Mouse (Mus musculus): ENCODE measurements at regions not wholly inside any gene's neighbourhood (a gene's known extent, or its start where the extent isn't known, plus 50 kb on each side); places are given as distances from the start of the nearest gene placed in this dataset.

DNA sequence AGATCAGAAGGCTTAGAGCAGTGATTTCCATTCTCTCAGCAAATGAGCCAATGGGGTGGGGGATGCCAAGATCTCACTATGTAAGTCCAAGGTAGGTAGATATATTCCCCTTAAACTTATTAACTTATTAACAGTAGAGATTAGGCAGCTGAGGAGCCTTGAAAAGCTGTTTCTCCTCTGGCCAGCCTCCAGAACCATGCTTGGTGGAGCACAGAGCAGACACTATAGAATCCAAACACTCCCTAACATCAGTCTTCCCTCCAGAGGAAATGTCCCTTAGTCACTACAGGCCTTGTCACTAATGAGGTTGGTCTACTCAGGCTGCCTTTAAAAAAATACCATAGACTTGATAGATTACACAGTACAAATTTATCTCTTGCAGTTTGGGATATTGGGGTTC, 152.8 kb upstream of the Usp24 start:
- no peak for DNase-seq (ENCODE audit: low spot score in 2 of 2)

DNA sequence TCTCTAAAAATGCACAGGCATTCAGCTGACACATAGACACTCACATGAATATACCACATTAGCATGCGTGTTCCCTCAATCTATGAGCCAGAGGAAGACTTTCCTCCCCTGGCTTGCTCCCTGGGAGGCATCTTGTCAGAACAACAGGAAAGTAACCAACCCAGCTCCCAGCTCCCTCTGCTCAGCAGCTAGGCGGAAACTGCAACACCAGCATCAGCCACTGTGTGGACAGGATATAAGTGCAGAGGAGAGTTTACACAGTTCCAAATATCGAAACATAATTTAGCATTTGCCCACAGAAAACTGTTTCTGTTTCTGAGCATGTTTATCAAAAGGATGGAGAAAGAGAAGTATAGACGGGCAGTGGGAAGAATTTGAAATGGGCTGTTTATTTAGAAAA, 148.3 kb upstream of the Usp24 start:
- DNase-seq (ENCODE audit: low spot score in 2 of 2), result no peak

DNA sequence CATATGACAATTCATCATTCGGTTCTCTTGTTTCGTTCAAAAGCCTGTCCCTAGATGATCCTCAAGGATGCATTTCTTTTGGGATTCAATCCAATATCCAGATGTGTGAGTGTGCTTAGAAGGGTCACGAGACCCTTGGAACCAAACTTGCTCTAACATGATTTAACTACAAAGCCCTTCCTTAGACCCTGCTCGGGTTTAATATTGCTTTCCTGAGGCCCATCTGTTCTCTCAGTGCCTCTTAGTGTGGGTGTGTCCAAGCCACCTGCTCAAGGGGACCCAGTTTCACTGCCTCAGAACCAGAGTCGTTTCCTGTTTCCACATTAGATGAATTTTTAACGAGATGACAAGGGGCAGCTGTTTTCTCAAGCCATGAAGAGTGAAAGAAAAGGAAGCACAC, 147.3 kb upstream of the Usp24 start:
- no peak for DNase-seq (ENCODE audit: low spot score in 2 of 2)

DNA sequence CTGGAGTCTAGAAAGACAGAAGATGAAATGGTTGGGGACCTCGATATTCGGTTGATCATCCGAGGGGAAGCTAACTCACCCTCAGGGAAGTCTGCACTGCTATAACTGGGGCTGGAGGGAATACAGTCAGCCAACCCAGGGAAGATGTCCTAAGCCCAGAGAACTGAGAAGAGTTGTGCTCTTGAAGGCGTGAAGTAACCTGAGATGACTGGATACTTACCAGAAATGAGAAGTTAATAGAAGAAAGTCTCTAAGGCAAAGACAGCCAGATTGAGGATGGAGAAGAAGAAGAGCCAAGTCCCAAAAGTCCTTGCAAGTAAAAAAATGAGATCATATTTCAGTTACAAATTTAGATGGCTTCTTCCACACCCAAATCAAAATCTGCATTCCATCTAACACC, 146.5 kb upstream of the Usp24 start:
- no peak for DNase-seq (ENCODE audit: low spot score in 2 of 2)

DNA sequence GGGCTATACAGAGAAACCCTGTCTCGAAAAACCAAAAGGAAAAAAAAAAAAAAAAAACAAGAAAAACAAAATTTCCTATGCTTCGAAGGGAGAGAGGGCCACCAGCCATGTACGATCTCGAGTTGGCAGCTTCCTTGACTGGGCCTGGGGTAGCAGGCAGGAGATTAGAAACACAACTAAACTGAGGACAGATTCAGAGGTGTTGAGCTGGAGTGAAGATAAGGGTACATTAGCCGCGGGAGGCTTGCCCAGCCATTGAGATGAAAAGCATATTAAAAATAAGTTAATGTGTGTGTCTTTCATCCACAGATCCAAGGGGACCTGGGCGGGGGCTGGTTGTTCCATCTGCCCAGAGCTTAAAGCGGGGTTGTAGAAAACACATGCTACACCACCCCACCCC, 145.3 kb upstream of the Usp24 start:
- no peak for DNase-seq (ENCODE audit: low spot score in 2 of 2)

DNA sequence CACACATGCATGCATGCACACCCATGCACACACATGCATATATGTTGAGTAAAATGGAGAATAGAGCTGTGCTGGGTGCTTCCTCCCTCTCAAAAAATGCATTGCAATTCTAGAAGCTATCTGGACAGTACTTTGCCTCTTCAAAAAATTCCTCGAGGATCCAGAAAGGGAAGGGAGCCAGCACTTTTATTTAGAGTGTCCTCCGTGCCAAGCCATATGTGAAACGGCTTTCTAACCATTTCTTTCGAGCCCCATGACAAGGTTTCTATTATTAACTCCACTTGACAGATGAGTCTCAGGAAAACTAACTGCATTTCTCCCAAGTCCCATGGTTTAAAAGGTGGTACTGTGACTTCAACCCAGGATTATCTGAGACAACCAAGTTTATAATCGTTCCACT, 140.7 kb upstream of the Usp24 start:
- DNase-seq (ENCODE audit: low spot score in 2 of 2), result no peak

DNA sequence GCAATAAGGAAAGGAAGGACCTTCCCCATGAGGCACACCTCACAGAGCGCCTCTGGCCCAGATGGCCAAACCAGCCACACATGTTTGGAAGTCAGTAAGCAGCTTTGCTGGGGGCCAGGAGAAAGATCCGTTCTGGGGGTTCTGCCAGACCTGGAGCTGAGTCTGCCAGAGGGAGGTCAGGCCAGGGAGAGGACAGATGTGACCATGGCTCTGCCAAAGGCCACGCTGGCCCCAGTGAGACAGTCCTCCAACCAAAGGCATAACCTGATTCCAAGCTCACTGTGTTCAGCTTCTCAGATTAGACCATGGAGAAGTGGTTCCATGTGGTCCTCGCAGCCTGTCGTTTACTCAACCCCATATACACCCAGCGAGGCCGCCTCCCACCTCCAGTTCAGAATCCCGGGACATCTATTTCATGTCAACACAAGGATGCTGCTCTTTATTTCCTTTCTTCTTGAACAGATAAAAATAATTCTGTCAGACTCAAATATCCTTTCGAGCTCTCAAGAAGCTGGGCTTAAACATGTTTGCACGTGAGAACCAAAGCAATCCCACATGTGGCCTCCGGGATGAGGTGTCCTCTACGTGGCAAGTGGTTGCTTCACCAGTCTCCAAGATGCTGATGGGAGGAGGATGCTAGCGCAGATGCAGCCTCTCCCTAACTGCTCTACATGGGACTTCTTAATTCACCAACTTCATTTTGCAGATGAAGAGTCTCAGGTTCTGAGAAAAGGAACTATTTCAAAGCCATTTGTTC, 130.1 kb upstream of the Usp24 start:
- DNase-seq (ENCODE audit: low spot score in 2 of 2), result no peak

DNA sequence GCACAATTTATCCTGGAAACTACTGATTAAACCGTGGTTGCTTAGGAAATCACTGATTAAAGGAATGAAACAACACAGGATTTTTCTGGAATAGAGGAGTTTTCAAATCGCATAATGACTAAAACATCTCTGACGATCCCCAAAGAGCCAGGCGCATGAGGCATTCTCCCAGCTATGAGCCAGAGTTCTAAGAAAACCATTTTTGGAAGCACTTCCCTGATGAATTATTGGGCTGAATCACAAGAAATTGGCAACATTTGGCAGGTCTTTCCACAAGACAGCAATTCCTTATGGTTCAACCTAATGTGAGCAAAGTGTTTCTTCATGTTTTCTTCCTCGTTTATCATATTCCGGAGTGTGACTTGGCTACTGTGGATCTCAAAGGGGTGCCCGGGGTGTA, 129.3 kb upstream of the Usp24 start:
- no peak for DNase-seq (ENCODE audit: low spot score in 2 of 2)

DNA sequence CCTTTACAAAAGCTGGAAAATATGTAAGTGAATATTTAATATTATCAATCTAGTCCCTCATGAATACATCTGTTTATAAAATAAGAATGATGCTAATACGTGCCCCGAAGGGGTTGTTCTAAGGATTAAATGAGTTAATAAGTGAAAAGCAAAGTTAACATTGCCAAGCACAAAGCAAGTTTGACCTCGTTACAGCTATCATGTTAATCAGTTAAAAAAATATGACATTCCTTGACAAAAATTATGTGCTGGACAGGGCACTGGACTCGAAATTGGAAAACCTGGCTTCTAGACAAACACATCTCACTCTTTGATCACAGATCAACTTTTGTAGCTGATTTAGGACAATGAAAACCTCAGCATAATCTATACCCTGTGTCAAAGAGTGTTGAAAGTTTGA, 125.8 kb upstream of the Usp24 start:
- no peak for DNase-seq (ENCODE audit: low spot score in 2 of 2)

DNA sequence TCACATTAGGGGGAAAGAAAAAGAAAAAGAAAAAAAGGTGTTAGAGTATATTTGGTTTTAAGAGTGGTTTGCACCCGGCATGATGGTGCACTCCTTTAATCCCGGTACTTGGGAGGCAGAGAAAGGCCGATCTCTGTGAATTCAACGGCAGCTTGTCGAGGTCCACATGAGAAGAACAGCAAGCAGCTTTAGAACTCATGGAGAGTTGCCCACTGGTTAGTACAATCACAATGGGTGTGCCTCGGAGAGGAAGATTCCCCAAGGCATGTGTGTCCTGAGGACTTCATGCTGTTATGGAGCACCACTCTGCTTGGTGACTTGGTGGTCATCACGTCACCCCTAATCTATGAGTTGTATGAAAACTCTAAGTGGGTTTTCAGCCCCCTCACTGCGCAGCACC, 124.7 kb upstream of the Usp24 start:
- DNase-seq (ENCODE audit: low spot score in 2 of 2), result no peak

DNA sequence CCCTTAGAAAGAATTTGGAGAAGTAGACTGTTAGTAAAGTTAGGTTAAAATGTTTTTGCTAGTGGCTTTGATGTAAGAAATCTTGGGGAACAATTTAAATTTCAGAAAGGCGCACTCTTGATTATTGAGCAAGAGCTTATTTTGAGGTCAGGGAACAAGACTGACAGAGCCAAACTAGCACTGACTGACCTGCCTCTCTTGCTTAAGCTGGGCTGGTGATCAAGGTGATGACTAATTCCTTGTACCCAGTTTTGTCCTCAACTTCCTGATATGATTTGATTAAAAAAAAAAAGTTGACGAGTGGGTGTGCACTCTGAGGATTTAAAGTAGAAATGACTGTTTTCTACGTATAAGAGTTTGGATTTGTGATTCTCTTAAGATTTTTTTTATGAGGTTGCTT, 124.2 kb upstream of the Usp24 start:
- DNase-seq (ENCODE audit: low spot score in 2 of 2), result no peak

DNA sequence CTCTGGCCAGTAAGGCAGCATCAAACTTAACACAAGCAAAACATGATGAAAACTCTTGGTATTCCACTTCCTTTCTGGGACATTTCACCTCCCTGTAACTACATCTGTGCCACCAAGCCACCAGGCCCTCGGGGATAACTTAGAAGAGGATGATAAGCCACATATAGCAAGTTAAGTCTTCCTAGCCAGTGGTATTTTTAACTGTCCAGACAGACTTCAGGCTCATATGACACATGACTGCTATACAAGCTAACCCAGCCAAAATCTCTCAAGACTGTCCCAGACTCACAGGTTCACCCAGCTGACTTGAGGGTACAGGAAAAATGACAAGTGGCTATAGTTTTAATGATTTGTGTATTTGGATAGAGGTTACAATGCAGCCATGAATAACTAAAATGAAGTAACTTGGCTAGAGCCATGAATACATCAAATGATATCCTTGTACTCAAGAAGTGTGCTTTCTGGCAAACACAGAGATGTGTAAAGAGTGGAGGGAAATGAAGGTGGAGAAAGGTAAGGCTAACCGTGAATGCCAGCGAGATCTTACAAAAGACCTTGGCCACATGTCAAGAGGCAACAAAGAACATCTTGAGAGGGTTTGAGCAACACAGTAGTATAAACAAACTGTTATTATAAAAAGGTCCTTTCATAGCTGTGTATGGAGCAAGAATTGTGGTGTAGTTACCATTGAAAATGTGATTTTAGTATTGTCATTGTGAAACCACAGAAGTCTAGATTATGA, 122.6 kb upstream of the Usp24 start:
- DNase-seq (ENCODE audit: low spot score in 2 of 2), result no peak

DNA sequence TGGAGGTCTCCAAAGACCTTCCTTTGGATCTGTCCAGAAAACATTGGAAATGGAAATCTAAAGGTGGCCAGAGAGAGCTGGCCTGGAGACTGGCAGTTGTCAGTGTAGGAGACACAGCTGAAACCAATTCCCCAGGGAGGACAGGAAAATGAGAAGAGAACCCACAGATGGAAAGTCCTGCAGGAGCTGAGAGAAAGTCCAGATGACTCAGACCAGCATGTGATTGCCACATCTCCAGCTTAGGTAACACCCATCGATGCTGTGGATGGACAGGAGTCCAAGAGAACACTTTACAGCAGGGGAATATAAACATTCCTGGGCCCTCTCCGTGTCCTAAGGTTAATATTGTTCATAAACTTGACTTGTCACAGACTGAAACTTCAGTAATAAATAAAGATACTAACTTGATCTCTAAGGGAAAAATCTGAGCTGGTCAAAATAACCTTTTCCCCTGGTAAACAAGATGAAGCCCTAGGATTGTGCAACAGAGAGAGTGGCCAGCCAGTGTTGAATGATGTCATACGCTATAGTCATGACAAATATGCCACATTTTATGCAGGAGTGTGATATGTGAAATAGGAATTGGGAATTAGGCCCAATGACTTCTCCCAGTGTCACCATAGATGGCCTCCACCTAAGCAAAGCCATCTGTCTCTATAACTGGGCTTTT, 120.4 kb upstream of the Usp24 start:
- no peak for DNase-seq (ENCODE audit: low spot score in 2 of 2)

DNA sequence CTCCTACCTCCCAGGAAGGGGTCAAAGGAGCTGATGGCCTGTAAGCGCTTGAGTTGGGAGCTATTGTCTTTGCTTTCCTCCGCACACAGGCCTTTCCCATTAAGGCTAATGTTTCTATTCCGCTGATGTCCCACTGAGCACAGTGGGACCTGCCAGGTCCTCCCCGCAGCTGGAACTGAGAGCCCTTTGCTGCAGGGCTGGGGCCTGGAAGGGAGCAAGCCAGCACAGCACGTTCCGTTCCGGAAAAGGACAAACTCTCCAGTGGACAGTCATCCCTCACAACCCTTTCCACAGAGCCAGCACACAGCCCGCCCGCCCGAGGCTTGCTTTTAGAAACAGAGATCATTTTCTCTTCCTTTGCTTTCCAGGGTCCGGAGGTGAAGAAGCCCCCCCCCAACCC, 116.2 kb upstream of the Usp24 start:
- DNase-seq (ENCODE audit: low spot score in 2 of 2), result no peak

DNA sequence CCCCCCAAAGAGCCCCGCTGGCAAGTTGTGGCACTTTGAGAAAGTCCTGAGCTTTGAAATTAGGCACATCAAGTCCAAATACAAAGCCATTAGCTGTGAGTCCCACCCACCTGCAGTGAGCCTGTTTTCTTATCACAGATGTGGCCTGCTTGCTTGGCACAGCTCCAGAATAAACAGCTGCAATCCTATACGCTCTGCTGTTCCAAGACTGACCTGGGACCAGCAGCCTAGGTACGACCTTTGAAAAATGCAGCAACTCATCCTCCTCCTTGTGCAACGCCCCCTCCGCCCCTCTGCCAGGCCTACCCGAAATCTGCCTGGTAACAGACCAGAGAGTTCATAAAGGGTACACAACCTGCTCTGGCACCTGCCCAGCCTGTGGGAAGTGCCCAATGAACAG, 115.8 kb upstream of the Usp24 start:
- DNase-seq (ENCODE audit: low spot score in 2 of 2), result no peak

DNA sequence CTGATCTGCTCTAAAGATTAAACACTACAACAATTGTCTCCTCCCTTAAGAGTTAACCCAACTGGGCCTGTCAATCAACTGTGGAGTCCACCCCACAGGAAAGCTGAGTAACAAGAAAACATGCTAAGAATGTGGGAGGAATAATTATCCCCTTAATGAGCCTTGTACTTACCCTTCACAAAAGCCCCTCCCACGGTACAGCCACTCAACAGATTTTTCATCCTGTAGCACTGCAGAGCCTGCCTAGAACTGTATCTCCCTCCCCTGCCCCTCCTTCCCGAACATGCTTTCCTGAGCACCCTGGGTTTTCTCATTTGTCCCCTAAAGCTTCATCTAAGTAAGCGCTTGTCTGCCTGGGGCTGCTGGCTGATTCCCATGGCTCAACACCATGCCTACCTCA, 113.5 kb upstream of the Usp24 start:
- no peak for DNase-seq (ENCODE audit: low spot score in 2 of 2)

DNA sequence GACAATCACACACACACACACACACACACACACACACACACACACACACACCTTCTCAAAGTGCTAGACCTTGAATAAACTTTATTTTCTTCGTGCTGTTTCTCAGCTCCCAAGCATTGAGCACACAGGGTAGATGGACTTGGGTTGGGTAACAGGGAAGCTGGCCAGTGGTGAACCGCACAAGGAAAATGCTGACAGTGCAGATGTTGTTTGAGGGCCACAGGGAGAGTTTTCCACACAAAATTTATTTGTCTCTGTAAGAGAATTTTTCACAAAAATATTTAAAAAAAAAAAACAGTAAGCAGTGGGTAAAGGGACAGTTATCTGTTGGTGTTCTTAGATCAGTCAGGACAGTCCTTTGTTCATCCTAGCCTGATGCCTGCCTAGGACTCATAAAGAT, 110.8 kb upstream of the Usp24 start:
- no peak for DNase-seq (ENCODE audit: low spot score in 2 of 2)

DNA sequence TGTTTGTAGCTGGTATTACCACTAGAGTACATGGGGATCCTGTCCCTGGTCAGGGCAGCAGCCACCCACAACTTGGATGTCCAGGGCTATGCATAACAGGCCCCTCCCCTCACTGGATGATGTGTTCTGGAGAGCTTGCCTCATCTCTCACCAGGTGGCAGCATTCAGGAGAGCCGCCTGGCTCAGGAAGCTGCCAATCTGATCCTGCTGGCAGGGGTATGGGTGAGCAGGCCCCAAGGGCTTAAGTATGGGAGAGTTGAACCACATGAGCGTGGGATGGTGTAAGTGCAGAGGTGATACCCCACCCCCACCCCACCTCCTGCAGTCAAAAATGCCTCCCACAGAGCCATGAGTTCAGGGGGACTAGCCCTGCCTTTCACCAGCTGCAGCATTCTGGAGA, 110.0 kb upstream of the Usp24 start:
- DNase-seq (ENCODE audit: low spot score in 2 of 2), result no peak

DNA sequence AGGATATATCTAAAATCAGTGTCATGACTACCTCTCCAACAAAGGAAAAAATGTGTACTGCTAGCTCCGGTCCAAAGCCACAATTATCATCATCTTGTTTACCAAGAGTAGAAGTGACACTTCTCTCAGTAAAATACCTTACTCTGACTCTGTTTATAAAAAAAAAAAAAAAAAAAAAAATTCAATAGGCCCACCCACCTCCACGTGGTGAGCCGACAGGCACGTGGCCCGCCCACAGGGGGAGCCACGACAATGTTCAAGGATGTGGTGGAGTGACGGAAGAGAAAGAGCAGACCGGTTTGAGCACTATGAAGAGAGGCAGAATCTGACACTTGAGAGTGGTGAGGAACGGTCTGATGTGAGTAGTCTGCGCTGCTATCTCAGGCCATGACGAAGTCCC, 106.5 kb upstream of the Usp24 start:
- DNase-seq (ENCODE audit: low spot score in 2 of 2), result no peak

DNA sequence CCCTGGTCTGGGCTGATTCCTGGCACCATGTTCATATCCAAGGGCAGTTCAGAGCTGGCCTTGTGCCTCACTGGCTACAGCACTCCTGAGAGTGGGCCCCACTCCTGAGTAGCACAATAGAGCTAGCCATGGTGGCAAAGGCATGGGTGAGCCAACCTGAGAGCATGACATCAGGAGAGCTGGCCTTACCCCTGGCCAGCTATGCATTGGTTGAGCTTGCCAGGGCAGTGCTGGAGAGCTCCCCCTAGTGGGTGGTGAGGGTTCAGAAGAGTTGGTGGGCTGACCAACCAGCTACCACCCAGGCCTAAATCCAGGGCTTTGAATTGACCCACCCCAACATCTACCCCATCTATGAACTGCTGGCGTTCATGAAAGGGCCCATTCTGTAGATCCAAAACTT, 106.0 kb upstream of the Usp24 start:
- no peak for DNase-seq (ENCODE audit: low spot score in 2 of 2)

DNA sequence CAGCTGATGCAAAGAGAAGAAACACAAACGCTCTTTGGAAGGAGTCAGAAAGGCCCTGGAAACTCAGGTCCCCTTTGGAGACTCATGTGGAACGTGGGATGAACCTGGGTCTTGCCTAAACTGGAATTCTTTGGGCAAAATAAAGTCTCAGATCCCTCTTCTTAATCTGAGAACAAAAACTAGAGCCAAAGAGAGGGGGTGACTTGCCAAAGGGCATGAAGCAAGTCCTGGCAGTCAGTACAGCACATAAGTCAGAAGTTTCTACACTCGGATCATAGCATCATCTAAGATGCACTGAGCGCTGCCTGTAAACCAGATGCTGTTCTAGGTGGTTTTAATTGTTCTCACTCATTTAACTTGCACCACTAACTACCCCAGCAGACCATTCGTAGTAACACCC, 101.8 kb upstream of the Usp24 start:
- no peak for DNase-seq (ENCODE audit: low spot score in 2 of 2)

DNA sequence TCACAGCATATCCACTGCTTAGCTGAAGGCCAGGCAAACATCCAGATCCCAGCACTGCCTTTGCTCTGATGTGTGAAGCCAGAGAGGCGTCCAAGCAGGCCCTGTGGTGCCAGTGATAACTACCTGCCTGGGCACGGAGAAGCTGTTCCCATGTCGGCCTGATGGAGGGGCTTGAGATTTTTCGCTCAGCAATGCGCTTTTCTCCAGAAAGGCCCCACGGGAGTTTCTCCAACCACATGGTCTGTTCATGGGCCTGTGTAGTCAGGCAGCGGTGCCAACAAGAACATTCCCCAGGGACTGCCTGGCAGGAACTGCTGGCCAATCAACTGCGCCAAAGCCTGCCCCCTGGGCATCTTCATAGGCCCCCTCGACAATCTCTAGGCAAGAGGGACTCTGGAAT, 95.4 kb upstream of the Usp24 start:
- DNase-seq (ENCODE audit: low spot score in 2 of 2), result no peak

DNA sequence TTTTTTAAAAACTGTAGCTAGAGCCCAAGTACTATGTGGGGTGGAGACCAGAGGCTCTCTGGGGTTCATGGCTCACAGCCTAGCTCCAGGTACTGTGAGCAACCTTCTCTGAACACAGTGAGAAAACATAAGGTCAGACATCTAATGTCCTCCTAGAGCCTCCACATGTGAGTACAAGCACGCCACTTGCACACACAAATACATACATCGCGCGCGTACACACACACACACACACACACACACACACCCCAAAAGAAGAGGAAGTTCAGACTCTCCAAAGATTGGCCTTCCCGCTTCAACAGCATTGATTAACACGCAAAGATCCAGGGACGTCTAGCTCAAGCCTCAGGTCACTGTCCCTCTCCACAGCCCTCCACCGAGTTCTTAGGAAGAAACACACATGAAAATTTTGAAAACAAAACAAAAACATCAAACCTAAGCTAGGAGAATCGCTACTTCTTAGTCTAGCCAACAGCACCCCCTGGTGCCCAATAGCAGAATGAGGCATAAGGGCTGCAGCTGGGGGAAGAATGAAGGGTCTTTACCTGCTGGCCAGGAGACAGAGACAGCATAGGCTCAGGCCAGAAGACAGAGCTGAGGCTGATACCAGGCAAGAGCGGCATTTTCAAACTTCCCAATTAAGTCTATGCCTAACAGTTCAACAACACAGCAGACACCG, 90.7 kb upstream of the Usp24 start:
- peak in 1 of 2 experiments; percentile 21 for DNase-seq (ENCODE audit: low spot score in 2 of 2)
